Mouse (Mus musculus): ENCODE results near the gene Ppp2r5c.

Gene Ppp2r5c

DNA sequence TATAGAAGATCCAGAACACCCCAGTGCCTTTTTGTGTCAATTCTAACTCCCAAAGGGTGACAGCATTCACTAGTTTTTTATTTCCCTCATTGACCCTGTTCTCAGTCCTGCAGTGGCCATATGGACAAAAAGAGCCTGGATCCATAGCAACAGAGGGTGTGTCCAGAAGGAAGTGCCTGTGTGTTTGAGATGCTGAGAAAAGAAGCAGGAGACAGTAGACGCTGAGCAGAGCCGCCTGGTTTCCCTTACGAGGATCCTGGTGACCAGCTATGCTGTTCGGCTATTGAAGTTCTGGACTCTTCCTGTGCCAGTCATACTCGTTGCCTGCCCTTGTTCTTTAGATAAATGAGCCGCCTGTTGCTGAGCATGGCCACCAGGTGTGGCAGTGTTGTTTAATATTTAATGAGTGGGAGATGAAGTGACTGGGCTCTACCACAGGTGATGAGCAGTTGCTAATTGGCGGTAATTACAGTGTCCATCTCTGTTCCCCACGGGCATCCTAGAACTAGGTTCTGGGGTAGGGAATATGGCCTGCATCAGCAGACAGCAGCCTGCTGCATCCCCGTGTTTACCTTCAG, 65.0 kb downstream of the Ppp2r5c start:
- no peak for DNase-seq (ENCODE audit: low spot score)

DNA sequence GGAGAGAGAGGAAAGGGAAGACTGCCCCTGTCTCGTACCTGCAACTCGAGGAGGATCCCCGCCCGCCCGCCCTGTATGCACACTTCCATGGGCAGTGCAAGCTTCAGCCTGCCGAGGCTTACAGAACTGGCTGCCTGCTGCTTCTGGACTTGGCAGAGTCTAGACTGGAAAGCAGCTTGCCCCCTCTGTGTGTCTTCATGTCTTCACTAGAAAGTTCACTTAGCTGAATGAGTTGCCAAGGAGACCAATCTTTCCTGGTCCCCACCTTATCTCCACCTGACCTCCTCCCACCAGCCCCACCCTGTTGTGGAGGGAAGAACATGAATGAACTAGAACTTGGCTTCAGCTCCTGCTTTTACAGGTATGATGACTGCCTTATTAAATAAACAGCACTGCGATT, 66.0 kb downstream of the Ppp2r5c start:
- no peak for DNase-seq (ENCODE audit: low spot score)

DNA sequence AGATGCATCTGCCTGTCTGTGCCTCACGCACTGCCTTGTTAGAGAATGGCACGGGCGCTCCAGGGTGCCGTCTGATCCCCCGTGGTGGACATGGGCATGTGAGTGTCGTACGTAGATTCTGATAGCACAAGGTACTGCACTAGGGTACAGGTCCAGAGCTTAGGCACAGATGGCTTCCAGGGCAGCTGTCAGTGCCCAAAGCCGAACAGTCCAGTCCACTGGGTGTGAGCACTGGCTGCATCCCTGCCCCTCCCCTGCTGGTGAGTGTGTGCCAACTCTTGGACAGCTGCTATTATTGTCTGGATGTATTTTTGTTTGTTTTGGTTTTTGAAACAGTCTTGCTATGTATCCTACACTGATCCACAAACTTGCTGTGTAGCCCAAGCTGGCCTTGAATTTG, 68.8 kb downstream of the Ppp2r5c start:
- no peak for DNase-seq (ENCODE audit: low spot score)

DNA sequence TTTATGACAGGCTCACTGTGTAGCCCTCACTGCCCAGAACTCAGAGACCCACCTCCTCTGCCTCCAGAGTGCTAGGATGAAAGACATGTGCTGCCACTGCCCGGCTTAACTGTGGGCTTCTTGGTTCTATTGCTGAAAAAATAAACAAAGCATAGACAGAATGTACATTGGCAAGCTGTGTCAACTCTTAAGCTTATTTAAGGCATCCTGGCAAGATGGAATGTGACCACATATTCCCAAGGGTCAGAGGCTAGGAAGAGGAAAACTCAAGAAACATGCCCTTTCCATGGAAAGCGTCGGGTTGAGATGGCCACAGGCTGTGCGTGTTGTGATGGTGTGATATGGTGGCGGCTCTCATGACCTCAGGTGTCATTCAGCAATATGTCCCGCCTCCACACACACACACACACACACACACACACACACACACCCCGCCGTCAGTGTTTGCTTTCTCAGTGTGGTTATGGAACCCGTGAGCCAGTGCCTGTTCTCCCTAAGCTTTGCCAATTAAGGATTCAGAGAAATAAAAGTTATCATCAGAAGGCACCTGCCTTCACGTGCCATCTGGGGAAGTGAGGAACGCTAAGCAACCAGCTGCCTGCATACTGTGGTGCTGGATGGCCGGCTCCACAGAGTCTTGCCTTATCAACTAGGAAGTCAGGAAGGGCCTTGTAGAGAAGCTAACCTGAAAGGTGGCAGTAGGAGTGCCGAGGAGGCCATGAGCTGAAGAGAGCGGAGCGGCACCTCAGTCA, 73.5 kb downstream of the Ppp2r5c start:
- DNase-seq (ENCODE audit: low spot score) = peak; percentile 46

DNA sequence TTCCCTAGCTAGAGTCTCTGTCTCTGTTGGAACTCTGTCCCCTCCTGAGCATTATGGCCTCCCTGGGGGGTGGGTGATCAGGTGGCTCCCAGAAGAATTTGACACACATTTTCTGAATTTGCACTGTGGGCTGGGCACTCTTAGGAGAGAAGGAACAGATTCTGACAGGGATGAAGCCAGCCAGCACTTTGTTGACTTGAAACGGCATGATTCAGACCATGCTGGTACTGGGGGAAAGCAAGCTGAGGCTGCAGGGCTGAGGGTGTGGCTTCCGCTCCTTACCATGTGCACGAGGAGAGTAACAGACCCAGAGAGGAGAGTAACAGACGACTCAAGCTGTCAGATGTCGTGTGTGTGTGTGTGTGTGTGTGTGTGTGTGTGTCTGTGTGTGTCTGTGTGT, 76.6 kb downstream of the Ppp2r5c start:
- DNase-seq (ENCODE audit: low spot score) = no peak

DNA sequence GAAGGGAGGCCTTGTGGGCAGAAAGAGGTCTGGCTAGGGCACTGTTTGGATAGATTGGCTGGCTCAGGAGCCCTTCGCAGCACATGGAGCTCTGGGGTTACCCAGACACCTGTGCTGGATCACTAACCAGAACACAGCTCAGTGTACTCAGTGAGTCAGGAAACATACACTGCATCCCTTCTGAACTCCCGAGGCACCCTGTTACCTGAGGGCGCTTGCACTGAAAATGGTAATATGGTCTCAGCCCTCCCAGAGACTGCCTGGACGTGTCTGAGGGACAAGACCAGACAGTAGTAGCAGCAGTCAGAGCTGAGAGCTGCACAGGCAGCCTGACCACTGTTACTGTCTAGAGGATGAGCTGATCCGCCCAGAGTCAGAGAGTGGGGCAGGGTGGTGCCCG, 85.8 kb downstream of the Ppp2r5c start:
- DNase-seq (ENCODE audit: low spot score) = no peak

DNA sequence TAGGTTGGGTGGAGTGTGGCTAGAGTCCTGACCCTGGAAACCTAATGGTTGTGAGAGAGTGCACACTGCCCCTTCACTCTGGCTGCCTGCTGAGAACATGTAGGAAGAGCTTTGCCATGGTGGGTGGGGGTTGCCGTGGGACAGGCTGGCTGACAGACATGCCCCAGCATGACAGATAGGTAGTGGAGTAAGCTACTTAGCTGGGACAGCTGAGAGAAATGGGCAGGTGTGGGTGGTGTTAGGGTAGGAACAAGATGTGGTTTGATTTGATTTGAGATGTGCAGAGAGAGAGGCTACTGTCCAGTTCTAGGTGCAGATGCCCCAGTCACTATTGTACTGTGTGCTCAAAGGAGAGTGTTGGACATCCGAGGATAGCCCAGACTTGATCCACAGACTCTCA, 86.2 kb downstream of the Ppp2r5c start:
- no peak for DNase-seq (ENCODE audit: low spot score)

DNA sequence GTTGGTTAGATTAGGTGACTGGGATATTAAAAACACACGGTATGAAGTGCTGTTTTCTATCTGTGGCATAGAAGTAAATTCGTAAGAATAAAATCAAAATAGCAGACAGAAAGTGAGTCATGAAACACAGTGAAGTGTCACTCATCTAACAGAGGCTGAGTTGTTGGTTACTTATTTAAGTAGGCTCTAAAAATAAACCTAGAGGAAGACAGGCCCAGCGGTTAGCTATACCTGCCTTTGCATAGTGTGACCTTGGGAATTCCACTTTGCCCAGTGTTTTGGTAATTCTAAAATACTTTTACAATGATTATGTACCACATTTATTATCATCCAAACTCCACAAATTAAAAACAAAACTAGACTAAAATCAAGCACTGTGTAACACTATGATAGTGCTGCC, 86.9 kb downstream of the Ppp2r5c start:
- DNase-seq (ENCODE audit: low spot score) = no peak

DNA sequence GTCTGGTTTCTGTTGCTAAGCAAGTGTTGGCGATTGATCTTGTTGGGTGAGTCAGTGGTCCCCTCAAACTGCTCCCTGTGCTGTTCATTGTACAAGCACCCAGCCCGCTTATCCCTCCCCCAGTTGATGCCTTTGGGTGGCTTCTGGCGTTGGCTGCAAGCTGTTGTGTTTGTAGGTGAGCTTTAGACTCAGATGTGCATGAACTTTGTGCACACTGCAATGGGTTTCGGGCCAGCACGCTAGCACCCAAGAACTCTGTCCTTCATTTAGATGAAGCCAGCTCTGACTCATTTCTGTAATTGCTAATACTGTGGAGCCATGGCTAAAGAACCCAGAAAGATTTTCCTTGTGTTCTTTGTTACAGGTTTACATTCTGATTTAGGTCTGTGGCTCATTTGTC, 88.4 kb downstream of the Ppp2r5c start:
- no peak for DNase-seq (ENCODE audit: low spot score)

DNA sequence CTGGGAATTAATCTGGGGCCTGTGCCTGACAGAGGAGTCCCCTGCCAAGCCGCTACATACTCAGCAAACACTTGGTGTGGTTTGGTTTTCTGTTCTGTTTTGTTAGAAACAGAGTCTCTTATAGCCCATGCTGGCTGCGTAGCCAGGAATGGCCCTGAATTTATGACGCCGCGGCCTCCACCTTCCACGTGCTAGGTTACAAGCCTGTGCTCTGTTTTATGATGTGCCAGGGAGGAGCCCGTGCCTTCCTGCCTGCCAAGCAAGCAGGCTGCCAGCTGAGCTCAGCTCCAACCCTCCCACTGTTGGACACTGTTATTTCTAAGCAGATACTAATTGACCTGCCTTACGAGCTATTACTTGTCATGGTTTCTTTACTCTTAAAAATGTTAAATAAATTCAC, 90.8 kb downstream of the Ppp2r5c start:
- no peak for DNase-seq (ENCODE audit: low spot score)

DNA sequence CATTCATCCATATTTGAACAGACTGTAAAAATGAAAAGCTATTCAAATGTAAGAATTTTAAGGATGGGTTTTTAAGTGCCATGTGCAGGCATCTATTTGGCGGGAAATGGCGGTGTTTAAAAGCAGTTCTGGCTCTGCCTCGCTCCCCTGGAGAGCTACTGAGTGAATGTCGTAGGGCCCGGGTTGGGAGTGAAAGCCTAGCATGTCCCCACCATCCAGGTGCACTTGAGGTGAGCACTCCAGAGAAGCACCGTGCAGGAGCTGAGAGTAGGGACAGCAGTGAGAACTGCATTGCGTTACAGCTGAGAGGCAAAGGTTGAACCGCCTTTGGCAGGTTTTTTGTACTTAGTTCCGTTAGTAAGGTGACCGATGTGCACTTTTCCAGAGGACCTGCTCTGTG, 92.4 kb downstream of the Ppp2r5c start:
- DNase-seq (ENCODE audit: low spot score) = no peak

DNA sequence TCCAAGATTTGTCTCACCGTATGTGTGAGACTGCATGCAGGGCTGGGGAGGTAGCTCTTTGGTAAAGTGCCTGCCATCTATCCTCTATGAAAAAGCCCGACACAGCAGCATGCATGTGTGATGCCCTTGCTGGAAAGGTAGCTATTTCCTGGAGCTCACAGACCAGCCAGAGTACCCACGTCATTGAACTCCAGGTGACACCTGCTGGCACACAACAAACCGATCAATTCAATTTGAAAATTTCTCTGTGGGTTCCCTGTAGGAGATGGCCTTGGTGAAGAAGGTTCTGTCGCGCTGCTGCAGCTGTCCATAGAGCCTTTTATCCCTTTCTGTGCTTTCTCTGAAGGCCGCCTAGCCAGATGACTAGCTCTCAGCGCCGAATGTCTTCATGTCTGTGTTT, 92.9 kb downstream of the Ppp2r5c start:
- no peak for DNase-seq (ENCODE audit: low spot score)

DNA sequence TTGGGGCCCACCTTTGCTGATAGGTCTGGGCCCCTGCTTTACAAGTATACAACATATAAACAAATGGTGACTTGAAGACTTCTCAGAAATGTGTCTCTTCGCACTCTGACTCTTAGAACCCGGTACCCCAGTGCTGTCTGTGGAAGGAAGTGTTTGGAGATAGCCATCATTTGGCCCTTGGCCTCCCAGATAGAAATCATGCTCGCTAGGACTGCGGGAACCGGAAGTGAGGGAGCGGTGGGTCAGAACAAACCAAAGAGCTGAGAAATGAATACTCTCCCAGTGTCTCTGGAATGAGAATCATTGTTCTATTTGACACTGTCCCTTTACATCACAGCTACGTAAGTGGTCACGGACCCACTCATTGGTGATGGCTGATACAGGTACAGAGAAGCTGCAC, 93.4 kb downstream of the Ppp2r5c start:
- no peak for DNase-seq (ENCODE audit: low spot score)

DNA sequence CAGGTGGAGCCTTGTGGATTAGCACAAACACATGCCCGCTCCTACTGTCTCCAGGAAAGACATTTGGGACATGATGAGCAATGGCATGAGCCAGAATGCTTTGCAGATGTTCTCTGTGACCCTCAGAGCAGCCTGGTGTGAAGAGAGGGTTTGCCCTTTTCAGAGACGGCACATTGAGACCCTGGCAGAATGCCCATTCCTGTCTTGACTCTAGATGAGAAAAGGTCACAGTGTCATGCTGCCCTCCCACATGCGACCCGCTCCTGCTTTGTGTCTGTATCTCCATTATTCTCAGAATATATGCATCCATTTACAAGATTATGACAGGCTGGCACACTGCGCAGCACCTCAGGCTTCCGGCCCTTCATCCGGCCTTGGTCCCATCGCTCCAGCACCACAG, 94.1 kb downstream of the Ppp2r5c start:
- DNase-seq (ENCODE audit: low spot score) = no peak

DNA sequence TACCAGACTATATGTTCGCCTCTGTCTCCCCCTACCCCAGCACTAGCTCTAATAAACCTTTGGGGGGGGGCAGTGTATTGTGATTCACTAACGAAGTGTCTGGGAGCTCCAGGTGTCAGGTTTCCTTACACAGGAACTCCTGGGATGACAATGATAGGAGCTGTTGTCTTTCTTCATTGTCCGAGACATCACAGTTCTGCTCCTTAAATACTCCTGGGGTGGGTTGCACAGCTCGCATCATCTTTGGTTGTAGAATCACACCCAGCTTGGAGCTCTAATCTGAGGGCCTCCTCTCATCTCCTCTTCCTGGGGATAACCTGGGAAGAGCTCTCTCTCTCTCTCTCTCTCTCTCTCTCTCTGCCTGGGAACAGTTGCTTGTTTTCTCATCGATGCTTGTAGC, 94.6 kb downstream of the Ppp2r5c start:
- no peak for DNase-seq (ENCODE audit: low spot score)

DNA sequence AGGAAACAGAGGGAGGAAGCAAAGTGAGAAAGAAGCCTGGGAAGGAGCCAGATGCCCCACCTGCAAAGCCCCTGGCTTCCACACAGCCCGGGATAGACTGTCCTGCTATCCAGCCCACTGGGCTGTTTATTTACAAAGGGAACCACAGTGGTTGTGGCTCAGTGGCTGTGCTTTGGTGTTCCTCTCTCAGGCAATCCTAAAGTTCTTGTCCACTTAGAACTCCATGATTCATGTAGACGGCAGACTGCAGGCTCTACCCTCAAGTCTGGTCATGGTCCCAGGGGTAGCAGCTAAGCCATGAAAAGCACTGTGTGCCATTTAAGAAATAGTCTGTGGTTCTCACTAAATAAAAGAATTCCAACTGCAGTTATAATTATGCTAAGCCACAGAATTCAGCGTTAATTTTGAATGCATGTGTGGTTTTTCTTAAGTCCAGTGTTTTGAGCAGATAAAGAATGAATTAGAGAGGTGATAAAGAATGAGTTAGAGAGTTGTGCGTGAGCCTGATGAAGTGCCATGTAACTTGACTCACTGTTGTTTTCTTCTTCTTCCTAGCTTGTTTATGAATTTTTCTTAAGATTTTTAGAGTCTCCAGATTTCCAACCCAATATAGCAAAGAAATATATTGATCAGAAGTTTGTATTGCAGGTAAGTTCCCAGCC, 98.3 kb downstream of the Ppp2r5c start:
- DNase-seq (ENCODE audit: low spot score) = no peak

DNA sequence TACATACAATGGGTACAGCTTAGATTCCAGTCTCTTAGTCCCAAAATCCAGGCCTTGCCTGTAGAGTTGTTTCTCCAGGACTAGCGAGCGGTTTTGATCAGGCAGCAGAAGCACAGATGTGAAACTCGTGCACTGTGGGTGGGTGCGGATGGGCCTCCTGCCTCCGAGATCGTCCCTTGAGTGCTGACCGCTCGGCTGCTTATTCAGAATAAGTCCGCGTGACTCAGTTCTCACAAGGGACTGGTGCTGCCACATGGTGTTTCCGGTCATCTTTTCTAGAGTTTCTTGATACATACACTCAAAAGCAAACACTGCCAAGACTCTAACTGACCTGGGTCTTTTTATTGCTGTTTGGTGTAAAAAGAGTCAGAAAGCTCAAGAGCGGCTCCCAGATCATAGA, 100.7 kb downstream of the Ppp2r5c start:
- no peak for DNase-seq (ENCODE audit: low spot score)

DNA sequence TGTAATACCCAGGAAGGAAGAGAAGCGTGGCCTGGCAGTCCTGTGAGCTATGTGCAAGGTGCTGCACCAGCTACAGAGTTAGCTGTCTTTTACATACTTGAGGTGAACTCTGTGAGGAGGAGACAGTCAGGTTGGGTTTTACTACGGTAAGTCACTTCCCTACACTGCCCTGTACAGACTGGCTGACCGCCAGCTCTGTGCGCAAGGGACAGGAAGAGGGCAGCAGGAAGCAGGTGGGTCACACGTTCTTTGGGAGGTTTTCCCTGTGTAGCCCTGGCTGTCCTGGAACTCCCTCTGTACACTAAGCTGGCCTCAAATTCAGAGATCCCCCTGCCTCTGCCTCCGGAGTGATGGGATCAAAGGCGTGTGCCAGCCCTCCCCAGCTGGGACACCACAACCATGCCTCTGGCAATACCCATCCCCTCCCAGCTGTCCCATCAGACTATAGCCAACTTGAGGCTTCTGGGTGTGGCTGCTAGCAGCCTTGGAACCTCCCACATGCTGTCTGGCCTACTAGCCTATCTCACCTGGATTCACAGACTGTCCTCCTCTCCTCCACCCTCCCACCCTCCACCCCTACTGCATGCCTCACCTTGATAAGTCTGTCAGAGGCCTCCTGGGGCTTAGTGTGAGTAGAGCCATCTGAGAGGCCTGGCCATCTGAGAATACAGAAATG, 102.7 kb downstream of the Ppp2r5c start:
- DNase-seq (ENCODE audit: low spot score) = no peak

DNA sequence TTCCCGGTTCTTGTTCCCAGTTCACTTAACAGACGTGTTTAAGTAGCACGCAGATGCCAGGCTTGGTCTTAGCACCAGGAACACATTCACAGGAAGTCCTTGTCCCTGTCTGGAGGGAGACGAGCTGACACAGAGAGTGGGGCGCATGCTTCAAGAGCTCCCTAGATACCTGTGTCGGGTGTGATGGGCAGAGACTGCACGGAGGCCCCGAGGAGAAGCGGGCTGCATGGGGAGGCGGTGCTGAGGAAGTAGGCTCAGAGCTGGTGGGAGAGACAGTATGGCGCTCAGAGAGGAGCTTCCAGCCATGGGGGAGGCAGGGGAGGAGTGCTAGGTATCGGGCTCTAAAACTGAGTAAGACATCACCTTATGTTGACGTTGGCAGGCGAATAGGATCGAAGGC, 103.4 kb downstream of the Ppp2r5c start:
- DNase-seq (ENCODE audit: low spot score) = no peak

DNA sequence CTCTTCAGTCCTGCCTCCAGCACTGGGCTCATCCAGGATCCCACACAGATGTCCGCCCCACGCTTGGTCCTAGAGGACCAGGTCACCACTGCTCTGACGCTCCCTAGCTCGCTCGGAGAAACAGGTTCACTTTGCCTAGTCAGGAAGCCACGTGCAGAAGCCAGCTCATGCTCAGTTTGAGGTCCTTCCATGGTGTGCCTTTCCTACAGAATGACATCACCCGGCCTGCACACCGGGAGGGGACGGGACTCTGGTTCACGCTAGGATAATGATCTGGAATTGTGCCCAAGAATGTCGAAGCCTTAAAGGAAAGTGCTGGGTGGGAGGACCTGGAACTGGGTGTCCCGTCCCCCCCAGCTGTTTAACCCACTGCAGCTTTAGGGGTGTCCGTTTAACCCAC, 105.2 kb downstream of the Ppp2r5c start:
- DNase-seq (ENCODE audit: low spot score) = no peak

DNA sequence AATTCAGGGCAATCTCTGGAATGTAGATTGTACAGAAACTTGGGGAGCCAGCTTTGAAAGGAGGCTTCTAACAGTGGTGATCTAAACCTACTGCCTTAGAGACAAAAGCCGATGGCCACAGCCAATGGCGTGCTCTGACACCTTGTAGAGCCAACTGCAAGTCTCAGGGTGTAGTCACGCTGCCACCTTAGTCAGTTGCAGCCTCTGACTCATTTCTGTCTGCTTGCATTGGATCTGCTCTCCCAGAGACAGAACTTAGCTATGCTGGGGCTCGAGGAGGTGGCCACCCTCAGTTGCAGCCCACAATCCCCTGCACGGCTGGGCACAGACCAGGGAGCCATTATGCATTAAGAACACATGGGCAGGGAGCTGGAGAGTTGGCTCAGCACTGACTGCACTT, 106.4 kb downstream of the Ppp2r5c start:
- no peak for DNase-seq (ENCODE audit: low spot score)

DNA sequence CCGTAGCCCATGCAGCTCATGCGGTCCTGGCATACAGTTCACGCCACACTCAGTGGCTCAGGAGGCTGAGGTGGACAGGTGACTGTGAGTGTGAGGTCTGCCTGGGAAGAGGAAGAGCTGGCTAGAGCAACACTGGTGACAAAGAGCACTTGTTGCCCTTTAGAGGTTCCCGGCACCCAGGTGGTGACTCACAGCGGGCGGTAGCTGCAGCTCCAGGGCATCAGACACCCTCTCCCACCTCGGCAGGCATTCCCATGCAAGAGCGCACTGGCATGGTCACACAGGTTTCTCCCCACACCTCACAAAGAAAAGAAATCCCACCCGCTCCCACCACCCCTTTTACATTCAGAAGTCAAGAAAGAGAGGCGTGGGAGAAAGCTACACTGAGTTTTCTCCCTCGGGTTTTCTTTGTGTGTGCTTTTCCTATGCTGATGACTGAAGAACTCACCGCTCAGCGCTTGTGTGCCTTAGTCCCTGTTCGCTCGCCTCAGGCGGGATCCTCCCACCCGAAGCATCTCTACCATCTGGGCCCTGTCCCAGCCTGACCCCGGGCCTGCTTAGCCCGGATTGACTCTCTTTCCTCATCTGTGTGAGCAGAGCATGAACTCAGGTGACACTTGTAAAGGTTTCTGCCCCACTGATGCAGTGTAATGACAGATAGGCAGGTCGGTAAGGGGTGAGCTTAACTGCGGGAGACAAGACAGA, 108.8 kb downstream of the Ppp2r5c start:
- DNase-seq (ENCODE audit: low spot score) = no peak

Measured in embryo, embryonic 10 days (tissue).